Mouse (Mus musculus) testis, adult 2 months (tissue): ENCODE measurements at regions not wholly inside any gene's neighbourhood (a gene's known extent, or its start where the extent isn't known, plus 50 kb on each side); places are given as distances from the start of the nearest gene placed in this dataset.

Experiments used
- CTCF ChIP-seq: fragments of 200-500 bp; IDR thresholded peaks from 2 replicates; pipeline ENCODE4 v1.5.1; 2012; ENCODE audit warnings: low read depth, mild to moderate bottlenecking, inconsistent platforms, low read length, moderate library complexity; ENCODE audit not compliant: control insufficient read depth, insufficient read depth, insufficient replicate concordance
- POLR2A ChIP-seq: fragments of 200-500 bp; IDR thresholded peaks from 2 replicates; pipeline ENCODE4 v1.6.1; 2012; ENCODE audit warnings: low read depth, mild to moderate bottlenecking, inconsistent platforms, low read length, moderate library complexity; ENCODE audit not compliant: control insufficient read depth

DNA sequence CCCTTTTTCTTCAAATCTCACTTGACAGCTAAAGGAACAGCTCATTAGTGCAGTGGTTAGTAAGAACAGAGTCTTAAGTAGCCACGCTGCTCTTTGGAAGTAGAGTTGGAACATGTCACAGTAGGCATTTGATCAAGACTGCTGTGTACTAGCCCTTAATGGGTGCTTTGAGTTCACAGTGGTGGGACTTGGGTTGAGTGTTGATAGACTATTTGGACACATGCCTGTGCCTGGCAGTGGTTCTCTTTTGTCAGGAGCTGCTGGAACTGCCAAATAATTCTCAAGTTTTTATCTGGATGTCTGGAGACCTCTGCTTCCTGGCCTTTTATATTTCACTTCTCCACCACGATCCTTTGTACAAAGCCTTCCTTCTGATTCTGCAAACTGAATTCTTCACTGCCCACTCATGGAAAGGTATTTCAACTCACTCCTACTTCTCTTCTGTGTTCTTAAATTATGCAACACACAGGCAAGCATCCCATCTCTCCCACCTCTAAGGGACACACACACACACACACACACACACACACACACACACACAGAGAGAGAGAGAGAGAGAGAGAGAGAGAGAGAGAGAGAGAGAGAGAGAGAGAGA lies 462.0 kb upstream of the Cdh6 start:
- TF ChIP-seq POLR2A (no peak), CTCF (no peak)
